ENCODE assay signal across 21 mouse cellular contexts in the genomic region with DNA sequence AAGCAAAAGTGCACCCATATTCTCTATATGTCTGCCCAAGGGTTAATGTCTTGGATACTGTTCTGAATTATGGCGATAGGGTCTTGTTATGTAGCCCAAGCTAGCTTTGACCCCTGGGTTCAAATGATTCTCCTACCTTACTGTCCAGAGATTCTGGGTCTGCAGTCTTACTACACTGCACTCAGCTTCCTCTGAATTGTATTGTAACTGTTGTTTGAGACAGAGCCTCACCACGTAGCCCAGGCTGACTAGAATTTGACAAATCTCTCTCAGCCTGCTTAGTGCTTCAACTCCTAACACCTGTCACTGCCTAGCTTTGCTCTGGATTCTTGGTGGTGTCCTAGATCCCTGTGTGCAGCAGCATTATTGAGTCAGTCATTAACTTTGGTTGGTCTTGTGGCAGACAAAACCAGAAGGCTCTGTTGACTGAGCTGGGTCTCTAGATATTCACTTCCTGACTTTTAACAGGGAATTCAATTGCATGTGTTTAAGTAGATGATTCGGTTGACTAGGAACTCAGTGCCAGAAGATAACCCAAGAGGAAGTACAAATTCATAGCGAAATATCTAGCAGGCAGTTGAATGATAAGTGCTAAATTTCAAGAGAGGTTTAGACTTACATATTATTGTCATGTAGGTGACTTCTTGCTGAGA. TPM values are rescaled to one million over a fixed set of nuclear protein-coding genes. Genes with fewer than 3 reads are reported as not detected.
DNase-seq lines count a peak whose midpoint lies in the region; ATAC-seq lines count a peak whose summit lies in the region.
"Had no signal": no experiment of that assay in that cellular context is flagged by ENCODE, and none has a peak within 500 bp of the region (broad histone marks: within the 10 kb centered on the region; RNA-seq: fewer than 3 reads in every experiment).

No protein-coding gene starts in this region.

- peak; percentile 92 for DNase-seq in MEL-GATA-1-ER (ENCODE audit: extremely low read depth, low read depth)
- peak; percentile 77 for DNase-seq in yolk sac, embryonic 10.5 days (ENCODE audit: low spot score)
- no peak for DNase-seq in adrenal gland, postnatal 4 days (ENCODE audit: low spot score in 2 of 2)
- DNase-seq in thymus, postnatal 25 days, result no peak
- DNase-seq: adrenal gland, adult 2 months; cerebellum, adult 18-20 months; gastrocnemius, postnatal 10 days; heart, adult 2 months; kidney, postnatal 14 days; lung, adult 2 months; lung, postnatal 36 days; retina, postnatal 1 day; thymus, postnatal 36 days had no signal

- 0 out of 2 replicates have a peak, but pooled peaks cover 2% of the 10 kb centered on the region for H3K4me1 ChIP-seq in kidney, embryonic 15.5 days
- peaks cover 3% of the 10 kb centered on the region; the same call in 1 of the 2 replicates for H3K4me1 ChIP-seq in kidney, embryonic 16.5 days (ENCODE audit: insufficient read depth, low read length)
- H3K4me1 ChIP-seq in liver, embryonic 12.5 days, result peaks cover 52% of the 10 kb centered on the region
- H3K4me1 ChIP-seq: hindbrain, embryonic 12.5 days had no signal

- no peak for ATAC-seq in kidney, embryonic 15.5 days (replicated peaks; ENCODE audit: low FRiP score)
- no peak for ATAC-seq in kidney, embryonic 16.5 days (ENCODE audit: low FRiP score, low TSS enrichment)
- no peak for ATAC-seq in liver, embryonic 12.5 days
- ATAC-seq: inflammation-experienced regulatory T-cells, adult 6 months; midbrain, embryonic 15.5 days had no signal

- no peaks in the 10 kb centered on the region for H3K9me3 ChIP-seq in kidney, embryonic 15.5 days (replicated peaks)
- no peaks in the 10 kb centered on the region for H3K9me3 ChIP-seq in kidney, embryonic 16.5 days (ENCODE audit: low read length)
- H3K9me3 ChIP-seq in liver, embryonic 12.5 days (replicated peaks), result no peaks in the 10 kb centered on the region
- H3K9me3 ChIP-seq: embryonic facial prominence, embryonic 13.5 days; hindbrain, embryonic 12.5 days; midbrain, embryonic 15.5 days had no signal

- no peak overlapping the region for H3K9ac ChIP-seq in kidney, embryonic 15.5 days
- H3K9ac ChIP-seq in kidney, embryonic 16.5 days (replicated peaks; ENCODE audit: low read length), result no peak overlapping the region
- H3K9ac ChIP-seq in liver, embryonic 12.5 days, result no peak overlapping the region
- H3K9ac ChIP-seq: embryonic facial prominence, embryonic 13.5 days; hindbrain, embryonic 12.5 days; midbrain, embryonic 15.5 days had no signal

- H3K36me3 ChIP-seq in kidney, embryonic 15.5 days, result no peaks in the 10 kb centered on the region
- H3K36me3 ChIP-seq in kidney, embryonic 16.5 days (ENCODE audit: insufficient read depth, low read length), result no peaks in the 10 kb centered on the region
- no peaks in the 10 kb centered on the region for H3K36me3 ChIP-seq in liver, embryonic 12.5 days
- H3K36me3 ChIP-seq: embryonic facial prominence, embryonic 13.5 days; hindbrain, embryonic 12.5 days; midbrain, embryonic 15.5 days had no signal

- H3K4me2 ChIP-seq in kidney, embryonic 15.5 days, result no peak overlapping the region
- H3K4me2 ChIP-seq in kidney, embryonic 16.5 days (replicated peaks; ENCODE audit: low read depth, low read length), result no peak overlapping the region
- H3K4me2 ChIP-seq in liver, embryonic 12.5 days, result 0 out of 2 replicates have a peak overlapping the region, but pooled peaks have one; percentile 4
- H3K4me2 ChIP-seq: embryonic facial prominence, embryonic 13.5 days; hindbrain, embryonic 12.5 days; midbrain, embryonic 15.5 days had no signal

- H3K27ac ChIP-seq in kidney, embryonic 15.5 days, result 0 out of 2 replicates have a peak overlapping the region, but pooled peaks have one; percentile 54
- H3K27ac ChIP-seq in kidney, embryonic 16.5 days (ENCODE audit: low read length), result no peak overlapping the region
- peak overlapping the region; percentile 30 for H3K27ac ChIP-seq in liver, embryonic 12.5 days
- H3K27ac ChIP-seq: embryonic facial prominence, embryonic 13.5 days; heart, adult 2 months; hindbrain, embryonic 12.5 days; left cerebral cortex, adult 2 months; midbrain, embryonic 15.5 days had no signal

- H3K4me3 ChIP-seq in kidney, embryonic 15.5 days (replicated peaks), result no peak overlapping the region
- no peak overlapping the region for H3K4me3 ChIP-seq in kidney, embryonic 16.5 days (ENCODE audit: low read length)
- H3K4me3 ChIP-seq in liver, embryonic 12.5 days, result no peak overlapping the region
- H3K4me3 ChIP-seq: embryonic facial prominence, embryonic 13.5 days; heart, adult 2 months; hindbrain, embryonic 12.5 days; left cerebral cortex, adult 2 months; midbrain, embryonic 15.5 days had no signal

- WGBS in kidney, embryonic 15.5 days, result 83% methylated on average over 4 of the region's 4 CpGs
- 85% methylated on average over 4 of the region's 4 CpGs for WGBS in kidney, embryonic 16.5 days
- 28% methylated on average over 4 of the region's 4 CpGs for WGBS in liver, embryonic 12.5 days (ENCODE audit: insufficient replicate concordance)

- H3K27me3 ChIP-seq in kidney, embryonic 15.5 days, result no peaks in the 10 kb centered on the region
- no peaks in the 10 kb centered on the region for H3K27me3 ChIP-seq in kidney, embryonic 16.5 days (ENCODE audit: insufficient read depth, low read length)
- no peaks in the 10 kb centered on the region for H3K27me3 ChIP-seq in liver, embryonic 12.5 days (replicated peaks)
- H3K27me3 ChIP-seq: embryonic facial prominence, embryonic 13.5 days; hindbrain, embryonic 12.5 days; midbrain, embryonic 15.5 days had no signal

RNA-seq across cellular contexts. Expression of a gene that starts 17.3 kb away (rescaled TPM):
- 59.1 and 62.8 TPM in 2 replicates for polyA plus RNA-seq in kidney, embryonic 15.5 days (2015; fragmentation: Nextera tagmentation; extraction: Ambion mirVana)
- polyA plus RNA-seq in kidney, embryonic 16.5 days (2015; fragmentation: Nextera tagmentation; extraction: Ambion mirVana), result 33.8 and 50.6 TPM in 2 replicates
- 39.2 and 39.7 TPM in 2 replicates for polyA plus RNA-seq in liver, embryonic 12.5 days (2016; fragmentation: Nextera tagmentation; extraction: Ambion mirVana)
- total RNA-seq in adrenal gland, postnatal 4 days (2021), result 10 to 100 TPM; 73.5 to 82.1 TPM

Comparison
In these comparisons a context has a peak if more than half of its experiments do, and no peak if none do; other contexts are left out.
1. DNase-seq: peak in MEL-GATA-1-ER (single experiment) and yolk sac, embryonic 10.5 days (single experiment); none in adrenal gland, postnatal 4 days (0 of 2) and thymus, postnatal 25 days (single experiment).